Mouse (Mus musculus): ENCODE measurements around the gene Cdc20b.

Gene Cdc20b

GRCm38 (mm10) chr13:113090489-113090888 lies 55.6 kb downstream of the Cdc20b start:
- in situ Hi-C loops (cut with MboI, MseI): no loop called here

- in situ Hi-C loops (cut with MboI, MseI): no loop called here
Measured at GRCm38 (mm10) chr13:113094618-113095017, 59.7 kb downstream of the Cdc20b start.

DNA sequence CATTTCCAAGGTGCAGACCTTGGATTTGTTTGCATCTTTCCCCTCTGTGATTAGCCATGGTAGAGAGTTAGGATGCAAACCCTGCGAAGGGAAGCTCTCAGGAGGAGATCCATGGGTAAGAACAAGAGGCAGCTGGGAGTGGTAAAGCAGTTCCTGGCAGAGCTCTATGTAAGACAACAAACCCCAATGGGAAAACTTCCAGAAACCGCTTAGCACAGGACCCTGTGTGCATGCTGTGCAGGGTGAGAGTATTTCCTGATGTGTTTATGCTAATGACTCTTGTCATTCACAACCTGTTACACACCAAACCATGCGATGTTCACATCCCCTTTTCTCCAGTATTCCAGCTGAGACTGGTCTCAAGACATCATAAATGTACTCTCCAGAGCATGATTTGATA lies 62.1 kb downstream of the Cdc20b start:
- in situ Hi-C loops (cut with MboI, MseI): no loop called here

- in situ Hi-C loops (cut with MboI, MseI): no loop called here
Measured at GRCm38 (mm10) chr13:113098406-113098805, 63.5 kb downstream of the Cdc20b start.

- in situ Hi-C loops (cut with MboI, MseI): no loop called here
Measured at GRCm38 (mm10) chr13:113100879-113101278, 66.0 kb downstream of the Cdc20b start, which contains the start of gene Gzma. Gene Gzma, minus strand, starts transcription at chr13:113100981.

DNA sequence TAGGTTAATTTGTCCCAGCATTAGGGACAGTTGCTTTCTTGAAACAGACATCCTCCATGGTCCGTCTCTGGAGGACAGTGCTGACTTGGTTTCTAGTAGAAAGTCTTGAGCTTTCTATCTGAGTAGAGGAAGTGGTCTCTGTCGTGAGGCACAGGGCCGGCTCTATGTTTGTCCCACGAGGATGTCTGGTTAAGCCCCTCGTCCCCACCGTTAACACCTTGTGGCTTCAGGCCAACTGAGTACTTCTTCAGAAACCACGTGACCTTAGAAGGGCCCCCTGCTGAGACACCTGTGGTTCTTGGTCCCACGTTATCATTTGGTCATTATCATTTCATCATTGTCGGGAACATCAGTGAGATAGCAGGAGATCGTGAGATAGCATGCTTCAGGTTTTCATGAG lies 66.9 kb downstream of the Cdc20b start:
- in situ Hi-C loops (cut with MboI, MseI): no loop called here

GRCm38 (mm10) chr13:113104759-113105158 lies 69.8 kb downstream of the Cdc20b start:
- in situ Hi-C loops (cut with MboI, MseI): no loop called here

DNA sequence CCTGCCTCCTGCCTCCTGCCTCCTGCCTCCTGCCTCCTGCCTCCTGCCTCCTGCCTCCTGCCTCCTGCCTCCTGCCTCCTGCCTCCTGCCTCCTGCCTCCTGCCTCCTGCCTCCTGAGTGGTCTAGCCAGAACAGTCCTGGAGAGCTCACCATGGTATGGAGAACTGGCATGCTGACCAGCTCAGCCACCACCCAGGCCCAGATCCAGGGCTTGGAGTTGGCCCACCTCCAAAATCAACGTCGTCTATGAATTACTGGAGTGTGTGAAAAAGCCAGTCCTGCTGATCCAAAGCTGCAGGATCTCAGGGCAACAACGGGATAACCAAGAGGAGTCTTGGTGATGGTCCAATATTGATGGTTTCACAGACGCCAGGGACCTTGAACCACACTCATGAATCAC lies 84.1 kb downstream of the Cdc20b start:
- in situ Hi-C loops (cut with MboI, MseI): no loop called here

DNA sequence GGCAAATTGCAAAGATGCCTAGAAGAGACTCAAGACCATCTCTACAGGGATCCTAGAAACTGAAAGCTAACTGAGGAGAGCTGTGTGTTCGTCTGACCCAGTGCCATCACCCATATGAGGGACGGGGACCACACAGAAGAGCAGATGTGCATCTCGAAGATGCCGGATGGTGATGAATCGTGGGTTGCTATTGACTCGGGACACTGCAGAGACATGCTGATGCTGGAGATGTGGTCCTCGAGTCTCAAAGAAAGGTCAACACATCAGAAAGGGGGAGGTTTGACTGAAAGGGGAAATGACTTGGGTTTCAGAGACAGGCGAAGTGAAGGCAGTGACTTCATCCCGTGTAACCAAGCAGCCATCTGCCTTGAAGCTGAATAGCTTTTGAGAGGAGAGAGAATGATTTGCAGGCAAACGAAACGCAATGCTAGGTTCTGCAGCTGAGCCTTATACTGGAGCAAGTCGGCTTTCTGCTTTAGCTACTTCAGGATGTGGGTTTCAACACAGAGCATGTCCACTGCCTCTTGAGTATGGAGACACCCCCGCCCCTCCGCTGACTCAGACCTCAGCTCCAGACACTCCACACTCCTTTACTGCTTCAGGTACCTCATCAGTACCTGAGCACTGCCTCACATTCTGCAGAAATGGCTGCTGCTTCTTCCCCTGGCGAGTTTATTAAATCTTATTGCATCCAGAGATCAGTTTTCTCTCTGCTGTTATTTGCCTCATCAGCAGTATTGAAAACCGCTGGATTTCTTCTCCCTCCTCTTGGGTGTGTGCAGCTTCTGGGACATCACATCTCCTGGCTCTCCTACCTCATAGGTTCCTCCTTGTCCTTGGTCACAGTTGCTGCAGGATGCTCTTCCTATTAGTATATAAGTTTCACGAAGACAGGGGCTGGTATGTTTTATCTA lies 85.7 kb downstream of the Cdc20b start:
- in situ Hi-C loops (cut with MboI, MseI): loop anchor here (5.0 kb wide), 1 partner anchor 73 kb away; the partner anchor contains the start of gene Gpx8

DNA sequence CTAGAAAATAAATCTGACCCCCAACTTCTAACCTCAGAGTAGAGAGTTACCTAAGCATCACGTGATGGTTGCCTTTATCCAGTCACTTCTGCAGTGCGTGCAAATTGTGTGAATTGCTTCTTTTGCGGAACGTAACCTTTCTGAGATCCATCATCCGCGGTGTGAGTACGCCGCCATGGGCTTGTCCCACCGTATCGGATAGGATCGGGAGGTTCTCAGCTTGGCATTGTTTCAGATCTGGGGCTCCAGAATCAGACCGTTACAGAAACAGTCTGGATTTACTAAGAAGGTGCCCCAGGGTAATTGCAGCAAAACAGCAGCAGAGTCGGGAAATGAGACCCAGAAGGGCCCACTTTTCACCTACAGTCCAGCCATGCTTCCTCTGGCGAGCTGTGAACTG lies 86.4 kb downstream of the Cdc20b start:
- in situ Hi-C loops (cut with MboI, MseI): loop anchor here (5.0 kb wide), 1 partner anchor 74 kb away; the partner anchor contains the start of gene Gpx8

GRCm38 (mm10) chr13:113129974-113130373 lies 95.1 kb downstream of the Cdc20b start:
- in situ Hi-C loops (cut with MboI, MseI): no loop called here

DNA sequence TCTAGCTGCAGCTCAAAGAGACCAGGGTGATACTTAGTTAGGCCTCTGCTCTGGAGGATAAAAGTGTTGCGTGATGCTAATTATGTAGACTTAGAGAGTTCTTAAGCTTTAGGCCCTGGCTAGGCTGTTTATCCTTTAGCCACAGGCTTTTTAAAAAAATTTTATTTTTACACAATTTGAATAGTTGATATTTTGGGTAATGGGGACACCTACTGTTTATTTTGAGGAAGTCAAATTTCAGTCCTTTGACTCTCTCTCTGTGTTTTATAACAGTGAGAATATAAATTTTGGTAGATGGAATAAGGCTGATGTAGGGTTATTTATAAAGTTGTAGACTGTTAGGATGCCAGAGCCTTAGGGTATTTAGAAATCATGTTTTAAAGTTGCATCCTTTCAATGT lies 104.7 kb downstream of the Cdc20b start:
- in situ Hi-C loops (cut with MboI, MseI): no loop called here

Measured in T-helper 1 cell (primary cell).